Mouse (Mus musculus) embryonic facial prominence, embryonic 11.5 days (tissue): ENCODE measurements at regions not wholly inside any gene's neighbourhood (a gene's known extent, or its start where the extent isn't known, plus 50 kb on each side); places are given as distances from the start of the nearest gene placed in this dataset.
A peak's percentile ranks its signal among the peaks of the same experiment; 100 is the strongest.

Experiments
- ATAC-seq: fragments of 200-750 bp; cut with Nextera tagmentation; replicated peaks from 2 replicates; pipeline ENCODE4 v1.8.0; 2017; ENCODE audit warnings: low read depth; ENCODE audit not compliant: insufficient number of reproducible peaks, low FRiP score, low TSS enrichment
- DNase-seq: peaks from one replicate; pipeline ENCODE4 v3.0.0-alpha.2; 2015; ENCODE audit warnings: low spot score
- H3K27ac ChIP-seq: fragments of 300-500 bp; sonication (generic); replicated peaks from 2 replicates; pipeline ENCODE4 v1.5.1; 2014; ENCODE audit warnings: mild to moderate bottlenecking, low read depth, low read length, control low read depth
- H3K27me3 ChIP-seq: fragments of 300-500 bp; sonication (generic); 2 replicates; pipeline ENCODE4 v1.6.1; 2014; ENCODE audit warnings: mild to moderate bottlenecking, low read length, moderate library complexity, mixed read lengths; ENCODE audit not compliant: control insufficient read depth, insufficient read depth
- H3K36me3 ChIP-seq: fragments of 300-500 bp; sonication (generic); replicated peaks from 2 replicates; pipeline ENCODE4 v1.6.1; 2014; ENCODE audit warnings: low read depth, mild to moderate bottlenecking, low read length, moderate library complexity, mixed read lengths; ENCODE audit not compliant: control insufficient read depth, insufficient read depth
- H3K4me1 ChIP-seq: fragments of 300-500 bp; sonication (generic); 2 replicates; pipeline ENCODE4 v1.6.1; 2014; ENCODE audit warnings: low read length, mixed read lengths; ENCODE audit not compliant: control insufficient read depth, insufficient read depth
- H3K4me2 ChIP-seq: fragments of 300-500 bp; sonication (generic); 2 replicates; pipeline ENCODE4 v1.6.1; 2014; ENCODE audit warnings: low read depth, mild to moderate bottlenecking, control low read depth, low read length, moderate library complexity
- H3K4me3 ChIP-seq: fragments of 300-500 bp; sonication (generic); 2 replicates; pipeline ENCODE4 v1.5.1; 2014; ENCODE audit warnings: low read depth, low read length, control low read depth
- H3K9ac ChIP-seq: fragments of 300-500 bp; sonication (generic); replicated peaks from 2 replicates; pipeline ENCODE4 v1.6.1; 2014; ENCODE audit warnings: mild to moderate bottlenecking, control low read depth, low read length
- H3K9me3 ChIP-seq: fragments of 300-500 bp; sonication (generic); replicated peaks from 2 replicates; pipeline ENCODE4 v1.6.1; 2016; ENCODE audit warnings: mild to moderate bottlenecking, low read length, inconsistent platforms, mixed read lengths; ENCODE audit not compliant: control insufficient read depth
- WGBS: fragments of 180-500 bp; shearing (Covaris S2); extraction: QIAGEN DNeasy Blood & Tissue Kit; methylation state at CpG from one replicate; pipeline ENCODE4 v1.1.7; 2014; 5-methylcytosine and 5-hydroxymethylcytosine counted together

GRCm38 (mm10) chr5:116809001-116809759 lies 217.6 kb upstream of the Srrm4 start:
- WGBS: 39% methylated on average over 17 of the region's 17 CpGs
- DNase-seq (peak; percentile 36), ATAC-seq (peak; percentile 81)
- H3K4me3 ChIP-seq: no peak overlapping the region
- no peaks in the 10 kb centered on the region for H3K36me3 ChIP-seq
- no peaks in the 10 kb centered on the region for H3K4me1 ChIP-seq
- 0 out of 2 replicates have a peak overlapping the region, but pooled peaks have one; percentile 8 for H3K27ac ChIP-seq
- no peaks in the 10 kb centered on the region for H3K27me3 ChIP-seq
- no peak overlapping the region for H3K9ac ChIP-seq
- H3K4me2 ChIP-seq: no peak overlapping the region
- no peaks in the 10 kb centered on the region for H3K9me3 ChIP-seq

- Histone ChIP-seq H3K4me1 (no peaks in the 10 kb centered on the region), H3K4me2 (no peak overlapping the region), H3K9ac (no peak overlapping the region), H3K4me3 (no peak overlapping the region), H3K36me3 (no peaks in the 10 kb centered on the region), H3K27me3 (no peaks in the 10 kb centered on the region), H3K27ac (no peak overlapping the region), H3K9me3 (no peaks in the 10 kb centered on the region)
- ATAC-seq: no peak
- WGBS: 51% methylated on average over 2 of the region's 2 CpGs
- DNase-seq: no peak
Observed at GRCm38 (mm10) chr5:116797460-116797859, 205.8 kb upstream of the Srrm4 start.

- ATAC-seq (no peak), DNase-seq (no peak)
- Histone ChIP-seq H3K9ac (no peak overlapping the region), H3K9me3 (no peaks in the 10 kb centered on the region), H3K4me2 (no peak overlapping the region), H3K27ac (no peak overlapping the region), H3K4me1 (no peaks in the 10 kb centered on the region), H3K4me3 (no peak overlapping the region), H3K36me3 (no peaks in the 10 kb centered on the region), H3K27me3 (no peaks in the 10 kb centered on the region)
- WGBS: 72% methylated on average over 5 of the region's 5 CpGs
Observed at GRCm38 (mm10) chr5:116795169-116795568, 203.6 kb upstream of the Srrm4 start.

DNA sequence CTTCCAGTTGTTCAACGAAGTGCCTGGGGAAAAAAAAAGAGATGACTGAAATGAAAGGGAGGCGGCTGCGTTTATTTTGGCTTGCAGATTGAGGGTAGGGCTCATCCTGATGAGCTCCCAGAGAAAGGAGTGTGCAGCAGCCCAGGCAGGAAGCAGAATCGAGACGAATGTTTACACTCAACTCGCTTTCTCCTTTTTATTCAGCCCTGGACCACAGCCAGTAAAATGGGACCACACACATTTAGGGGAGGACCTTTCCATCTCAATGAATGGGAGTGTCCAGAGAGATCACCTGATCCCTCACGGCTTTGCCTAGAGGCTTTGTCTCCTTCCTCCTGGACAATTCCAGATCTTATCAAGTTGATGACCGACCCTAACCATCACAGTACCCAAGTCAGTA lies 198.8 kb upstream of the Srrm4 start:
- ATAC-seq (no peak), DNase-seq (no peak)
- Histone ChIP-seq H3K9ac (no peak overlapping the region), H3K27ac (no peak overlapping the region), H3K9me3 (no peaks in the 10 kb centered on the region), H3K36me3 (no peaks in the 10 kb centered on the region), H3K4me2 (no peak overlapping the region), H3K27me3 (no peaks in the 10 kb centered on the region), H3K4me1 (no peaks in the 10 kb centered on the region), H3K4me3 (no peak overlapping the region)
- WGBS: 71% methylated on average over 8 of the region's 8 CpGs

DNA sequence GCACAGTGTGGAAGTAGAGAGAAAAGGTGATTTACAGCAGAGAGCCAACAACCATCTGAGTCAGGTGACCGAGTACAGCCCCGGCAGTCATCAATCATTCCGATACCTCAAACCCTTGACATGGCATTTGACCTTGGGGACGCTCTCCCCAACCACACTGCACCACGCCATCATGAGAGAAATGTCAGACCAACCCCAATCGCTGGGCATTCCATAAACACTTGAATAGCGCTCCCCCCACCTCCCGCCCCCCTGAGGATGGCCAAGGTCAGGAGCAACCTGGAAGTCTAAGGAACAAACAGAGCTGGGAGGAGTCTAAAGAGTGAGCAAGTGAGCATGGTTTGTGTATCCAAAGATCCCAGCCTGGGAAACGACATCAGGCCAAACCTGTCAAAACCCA lies 198.2 kb upstream of the Srrm4 start:
- Histone ChIP-seq H3K27me3 (no peaks in the 10 kb centered on the region), H3K4me1 (no peaks in the 10 kb centered on the region), H3K4me3 (no peak overlapping the region), H3K9ac (no peak overlapping the region), H3K27ac (no peak overlapping the region), H3K9me3 (no peaks in the 10 kb centered on the region), H3K4me2 (no peak overlapping the region), H3K36me3 (no peaks in the 10 kb centered on the region)
- no peak for ATAC-seq
- no peak for DNase-seq
- WGBS: 78% methylated on average over 9 of the region's 9 CpGs

GRCm38 (mm10) chr5:116776450-116776849 lies 184.8 kb upstream of the Srrm4 start:
- H3K27ac ChIP-seq: no peak overlapping the region
- no peaks in the 10 kb centered on the region for H3K4me1 ChIP-seq
- H3K4me2 ChIP-seq: no peak overlapping the region
- DNase-seq: no peak
- H3K4me3 ChIP-seq: no peak overlapping the region
- no peak overlapping the region for H3K9ac ChIP-seq
- ATAC-seq: no peak
- H3K36me3 ChIP-seq: no peaks in the 10 kb centered on the region
- no peaks in the 10 kb centered on the region for H3K27me3 ChIP-seq
- no peaks in the 10 kb centered on the region for H3K9me3 ChIP-seq
- 53% methylated on average over 2 of the region's 2 CpGs for WGBS

GRCm38 (mm10) chr5:116766261-116766660 lies 174.6 kb upstream of the Srrm4 start:
- Histone ChIP-seq H3K4me2 (no peak overlapping the region), H3K9ac (no peak overlapping the region), H3K36me3 (no peaks in the 10 kb centered on the region), H3K4me3 (no peak overlapping the region), H3K27ac (no peak overlapping the region), H3K9me3 (no peaks in the 10 kb centered on the region), H3K4me1 (no peaks in the 10 kb centered on the region), H3K27me3 (no peaks in the 10 kb centered on the region)
- ATAC-seq: no peak
- WGBS: 87% methylated on average over 2 of the region's 2 CpGs
- DNase-seq: no peak

- no peak overlapping the region for H3K27ac ChIP-seq
- H3K9me3 ChIP-seq: no peaks in the 10 kb centered on the region
- DNase-seq (no peak), ATAC-seq (no peak)
- no peak overlapping the region for H3K9ac ChIP-seq
- 87% methylated on average over 6 of the region's 6 CpGs for WGBS
- no peaks in the 10 kb centered on the region for H3K4me1 ChIP-seq
- H3K36me3 ChIP-seq: no peaks in the 10 kb centered on the region
- H3K4me2 ChIP-seq: no peak overlapping the region
- no peak overlapping the region for H3K4me3 ChIP-seq
- no peaks in the 10 kb centered on the region for H3K27me3 ChIP-seq
Observed at GRCm38 (mm10) chr5:116761323-116761722, 169.7 kb upstream of the Srrm4 start.
